In genomic region chr4:79670203-79670891, GRCm38 (mm10) we compare ENCODE assay signal across 16 mouse cellular contexts.
DNase-seq lines count a peak whose midpoint lies in the region; ATAC-seq and TF ChIP-seq lines count a peak whose summit lies in the region.
"Had no signal": no experiment of that assay in that cellular context is flagged by ENCODE, and none has a peak within 500 bp of the region (broad histone marks: within the 10 kb centered on the region; RNA-seq: fewer than 3 reads in every experiment).

No protein-coding gene starts in this region.

- H3K36me3 ChIP-seq in forebrain, postnatal 0 days (ENCODE audit: insufficient read depth), result no peaks in the 10 kb centered on the region
- no peaks in the 10 kb centered on the region for H3K36me3 ChIP-seq in heart, embryonic 12.5 days
- no peaks in the 10 kb centered on the region for H3K36me3 ChIP-seq in embryonic facial prominence, embryonic 10.5 days (replicated peaks)
- H3K36me3 ChIP-seq: limb, embryonic 15.5 days; midbrain, embryonic 13.5 days had no signal

- no peak for TF ChIP-seq CTCF in forebrain, postnatal 0 days (IDR thresholded peaks at IDR 0.05; ENCODE audit: low read depth)
- TF ChIP-seq CTCF in cerebellum, adult 2 months (IDR thresholded peaks at IDR 0.05; ENCODE audit: borderline replicate concordance, insufficient read depth, low read depth, low read length), result no peak

- H3K4me1 ChIP-seq in forebrain, postnatal 0 days (ENCODE audit: insufficient read depth), result 0 out of 2 replicates have a peak, but pooled peaks cover 4% of the 10 kb centered on the region
- H3K4me1 ChIP-seq in cerebellum, adult 2 months (ENCODE audit: control insufficient read depth, insufficient read depth, low read length), result no peaks in the 10 kb centered on the region
- no peaks in the 10 kb centered on the region for H3K4me1 ChIP-seq in heart, embryonic 12.5 days (replicated peaks)
- no peaks in the 10 kb centered on the region for H3K4me1 ChIP-seq in embryonic facial prominence, embryonic 10.5 days
- H3K4me1 ChIP-seq: limb, embryonic 15.5 days; midbrain, embryonic 13.5 days had no signal

- peak; percentile 83 for ATAC-seq in forebrain, postnatal 0 days
- no peak for ATAC-seq in heart, embryonic 12.5 days (ENCODE audit: insufficient number of reproducible peaks, low FRiP score)
- ATAC-seq: inflammation-experienced regulatory T-cells, adult 6 months; liver, postnatal 0 days; midbrain, embryonic 13.5 days had no signal

- H3K9me3 ChIP-seq in forebrain, postnatal 0 days (ENCODE audit: low read length), result no peaks in the 10 kb centered on the region
- H3K9me3 ChIP-seq in heart, embryonic 12.5 days (replicated peaks), result no peaks in the 10 kb centered on the region
- H3K9me3 ChIP-seq in embryonic facial prominence, embryonic 10.5 days, result no peaks in the 10 kb centered on the region
- H3K9me3 ChIP-seq: limb, embryonic 15.5 days; midbrain, embryonic 13.5 days had no signal

- no peaks in the 10 kb centered on the region for H3K27me3 ChIP-seq in forebrain, postnatal 0 days (ENCODE audit: insufficient read depth, low read length)
- no peaks in the 10 kb centered on the region for H3K27me3 ChIP-seq in cerebellum, adult 2 months (ENCODE audit: control insufficient read depth, insufficient read depth, low read length)
- H3K27me3 ChIP-seq in heart, embryonic 12.5 days (replicated peaks), result no peaks in the 10 kb centered on the region
- no peaks in the 10 kb centered on the region for H3K27me3 ChIP-seq in embryonic facial prominence, embryonic 10.5 days (replicated peaks; ENCODE audit: low read depth, poor library complexity, severe bottlenecking)
- H3K27me3 ChIP-seq: limb, embryonic 15.5 days; midbrain, embryonic 13.5 days had no signal

- no peak overlapping the region for H3K4me2 ChIP-seq in forebrain, postnatal 0 days (ENCODE audit: low read depth)
- no peak overlapping the region for H3K4me2 ChIP-seq in heart, embryonic 12.5 days
- H3K4me2 ChIP-seq: heart, embryonic 11.5 days; limb, embryonic 15.5 days; midbrain, embryonic 13.5 days had no signal

- 57% methylated on average over 3 of the region's 3 CpGs for WGBS in forebrain, postnatal 0 days
- 80% methylated on average over 3 of the region's 3 CpGs for WGBS in cerebellum, adult 2 months
- 74% methylated on average over 3 of the region's 3 CpGs for WGBS in heart, embryonic 12.5 days
- 88% methylated on average over 3 of the region's 3 CpGs for WGBS in embryonic facial prominence, embryonic 10.5 days

- no peak overlapping the region for H3K4me3 ChIP-seq in forebrain, postnatal 0 days (ENCODE audit: low read depth, low read length)
- no peak overlapping the region for H3K4me3 ChIP-seq in cerebellum, adult 2 months (replicated peaks; ENCODE audit: insufficient read depth, low read depth, low read length)
- no peak overlapping the region for H3K4me3 ChIP-seq in heart, embryonic 12.5 days
- no peak overlapping the region for H3K4me3 ChIP-seq in embryonic facial prominence, embryonic 10.5 days
- H3K4me3 ChIP-seq: limb, embryonic 15.5 days; midbrain, embryonic 13.5 days had no signal

- no peak for TF ChIP-seq POLR2A in cerebellum, adult 2 months (IDR thresholded peaks at IDR 0.05; ENCODE audit: borderline replicate concordance, insufficient read depth, low read length)

- H3K27ac ChIP-seq in forebrain, postnatal 0 days (ENCODE audit: low read depth, low read length), result peak overlapping the region; percentile 69
- no peak overlapping the region for H3K27ac ChIP-seq in cerebellum, adult 2 months (ENCODE audit: insufficient read depth, low read length)
- no peak overlapping the region for H3K27ac ChIP-seq in heart, embryonic 12.5 days (ENCODE audit: poor library complexity, severe bottlenecking)
- no peak overlapping the region for H3K27ac ChIP-seq in embryonic facial prominence, embryonic 10.5 days (replicated peaks)
- H3K27ac ChIP-seq: limb, embryonic 15.5 days; midbrain, embryonic 13.5 days had no signal

- peak; percentile 13 for DNase-seq in heart, adult 11 months
- no peak for DNase-seq in heart, adult 9 months (ENCODE audit: low spot score in 2 of 2)
- DNase-seq in forebrain, postnatal 0 days, result peak; percentile 85
- peak; percentile 74 for DNase-seq in layer of hippocampus, adult 9-11 months
- DNase-seq in right cerebral cortex, postnatal 10 days (ENCODE audit: low spot score in 2 of 2), result peak; percentile 68 to 83
- no peak for DNase-seq in cerebellum, adult 2 months
- DNase-seq in embryonic facial prominence, embryonic 10.5 days (ENCODE audit: low spot score), result no peak
- DNase-seq: B cell, adult 2 months; liver, postnatal 0 days; lung, postnatal 36 days; thymus, adult 2 months had no signal

- no peak overlapping the region for H3K9ac ChIP-seq in forebrain, postnatal 0 days
- H3K9ac ChIP-seq in heart, embryonic 12.5 days, result no peak overlapping the region
- H3K9ac ChIP-seq: limb, embryonic 15.5 days; liver, postnatal 0 days; midbrain, embryonic 13.5 days had no signal

Comparison
In these comparisons a context has a peak if more than half of its experiments do, and no peak if none do; other contexts are left out.
1. DNase-seq: peak in heart, adult 11 months (single experiment), forebrain, postnatal 0 days (single experiment), layer of hippocampus, adult 9-11 months (single experiment) and right cerebral cortex, postnatal 10 days (2 of 2); none in heart, adult 9 months (0 of 2), cerebellum, adult 2 months (0 of 2) and embryonic facial prominence, embryonic 10.5 days (single experiment).